Mouse (Mus musculus) neural tube, embryonic 13.5 days (tissue): ENCODE results near the gene Zfp771. TPM values are rescaled to one million over a fixed set of nuclear protein-coding genes. Genes with fewer than 3 reads are reported as not detected.
A peak's percentile ranks its signal among the peaks of the same experiment; 100 is the strongest.

Source experiments
- ATAC-seq: fragments of 200-750 bp; cut with Nextera tagmentation; 2 replicates; pipeline ENCODE4 v1.8.0; 2017; ENCODE audit warnings: low read depth, mild to moderate bottlenecking, moderate TSS enrichment, moderate library complexity
- H3K27ac ChIP-seq: fragments of 300-500 bp; sonication (generic); replicated peaks from 2 replicates; pipeline ENCODE4 v1.5.1; 2015; ENCODE audit warnings: moderate library complexity, mild to moderate bottlenecking, inconsistent platforms
- H3K27me3 ChIP-seq: fragments of 300-500 bp; sonication (generic); 2 replicates; pipeline ENCODE4 v1.6.1; 2015; ENCODE audit warnings: mild to moderate bottlenecking, inconsistent platforms
- H3K36me3 ChIP-seq: fragments of 300-500 bp; sonication (generic); 2 replicates; pipeline ENCODE4 v1.6.1; 2015; ENCODE audit warnings: mild to moderate bottlenecking, inconsistent platforms
- H3K4me1 ChIP-seq: fragments of 300-500 bp; sonication (generic); replicated peaks from 2 replicates; pipeline ENCODE4 v1.6.1; 2015; ENCODE audit warnings: inconsistent platforms
- H3K4me2 ChIP-seq: fragments of 300-500 bp; sonication (generic); 2 replicates; pipeline ENCODE4 v1.6.1; 2015; ENCODE audit warnings: inconsistent platforms, mild to moderate bottlenecking, moderate library complexity
- H3K4me3 ChIP-seq: fragments of 300-500 bp; sonication (generic); 2 replicates; pipeline ENCODE4 v1.5.1; 2015; ENCODE audit warnings: mild to moderate bottlenecking, inconsistent platforms
- H3K9ac ChIP-seq: fragments of 300-500 bp; sonication (generic); 2 replicates; pipeline ENCODE4 v1.6.1; 2015; ENCODE audit warnings: moderate library complexity, mild to moderate bottlenecking, inconsistent platforms
- H3K9me3 ChIP-seq: fragments of 300-500 bp; sonication (generic); 2 replicates; pipeline ENCODE4 v1.6.1; 2016; ENCODE audit warnings: inconsistent platforms
- WGBS: fragments of 180-500 bp; shearing (Covaris S2); methylation state at CpG from one replicate; pipeline ENCODE4 v1.1.7; 2015; 5-methylcytosine and 5-hydroxymethylcytosine counted together
- polyA plus RNA-seq: library from polyadenylated mRNA; unstranded; fragments of >200 nt; fragmentation: Nextera tagmentation; extraction: Ambion mirVana; gene quantifications from 2 replicates; pipeline ENCODE4 v1.2.1, GENCODE M21; 2015

Zfp771 gene
- polyA plus RNA-seq, 1 experiment from 2014 or later = 62.4 TPM

DNA sequence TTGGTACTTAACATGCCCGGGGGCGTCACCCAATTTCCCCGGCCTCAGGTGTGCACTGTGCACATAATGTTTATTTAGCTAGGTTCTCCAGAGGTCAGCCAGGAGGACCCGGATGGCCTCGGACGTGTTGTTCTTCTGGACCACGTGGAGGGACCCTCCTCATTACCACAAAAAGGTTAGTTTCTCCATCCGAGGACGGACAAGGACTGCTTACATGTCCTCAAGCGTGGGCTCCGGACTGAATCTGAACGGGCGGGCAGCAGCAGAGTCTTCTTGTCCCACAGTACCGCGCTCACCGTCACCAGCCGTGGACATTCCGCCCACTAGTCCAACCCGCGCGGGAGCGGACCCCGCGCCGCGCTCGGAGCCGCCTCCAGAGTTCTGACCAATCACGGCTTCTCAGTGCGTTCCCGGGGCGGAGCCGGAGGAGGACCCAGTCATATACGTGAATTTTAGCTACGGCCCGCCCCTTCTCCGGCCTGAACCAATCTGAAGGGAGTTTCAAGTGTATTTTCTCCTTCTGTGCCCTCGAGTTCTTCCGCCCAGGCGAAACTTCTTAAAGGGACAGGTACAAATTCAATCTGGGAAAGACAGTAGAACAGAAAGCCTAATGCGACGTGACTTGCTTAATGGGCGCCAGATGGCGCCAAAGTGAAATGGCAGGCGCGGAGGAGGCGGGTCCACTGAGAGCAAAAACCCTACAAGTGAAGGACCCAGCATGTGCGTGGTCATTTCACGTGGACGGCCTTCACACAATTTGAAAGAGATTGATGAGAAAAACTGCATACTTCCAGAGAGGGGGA lies 16.4 kb downstream of the Zfp771 start, which contains the start of gene Dctpp1:
Dctpp1 (minus strand) TSS at position 401 of the 803 bp plus-strand sequence.
- WGBS = under 1% methylated on average over 50 of the region's 50 CpGs
- peaks cover 11% of the 10 kb centered on the region for H3K36me3 ChIP-seq
- peaks cover 21% of the 10 kb centered on the region for H3K4me1 ChIP-seq
- H3K9me3 ChIP-seq = no peaks in the 10 kb centered on the region
- H3K27ac ChIP-seq = 0 out of 2 replicates have a peak within 1 kb of the TSS, but pooled peaks have one; percentile 15
- peak; percentile 98 for ATAC-seq
- no peaks in the 10 kb centered on the region for H3K27me3 ChIP-seq
- H3K9ac ChIP-seq = peak within 1 kb of the TSS; percentile 71
- H3K4me3 ChIP-seq = peak within 1 kb of the TSS; percentile 49
- peak within 1 kb of the TSS; percentile 78 for H3K4me2 ChIP-seq

DNA sequence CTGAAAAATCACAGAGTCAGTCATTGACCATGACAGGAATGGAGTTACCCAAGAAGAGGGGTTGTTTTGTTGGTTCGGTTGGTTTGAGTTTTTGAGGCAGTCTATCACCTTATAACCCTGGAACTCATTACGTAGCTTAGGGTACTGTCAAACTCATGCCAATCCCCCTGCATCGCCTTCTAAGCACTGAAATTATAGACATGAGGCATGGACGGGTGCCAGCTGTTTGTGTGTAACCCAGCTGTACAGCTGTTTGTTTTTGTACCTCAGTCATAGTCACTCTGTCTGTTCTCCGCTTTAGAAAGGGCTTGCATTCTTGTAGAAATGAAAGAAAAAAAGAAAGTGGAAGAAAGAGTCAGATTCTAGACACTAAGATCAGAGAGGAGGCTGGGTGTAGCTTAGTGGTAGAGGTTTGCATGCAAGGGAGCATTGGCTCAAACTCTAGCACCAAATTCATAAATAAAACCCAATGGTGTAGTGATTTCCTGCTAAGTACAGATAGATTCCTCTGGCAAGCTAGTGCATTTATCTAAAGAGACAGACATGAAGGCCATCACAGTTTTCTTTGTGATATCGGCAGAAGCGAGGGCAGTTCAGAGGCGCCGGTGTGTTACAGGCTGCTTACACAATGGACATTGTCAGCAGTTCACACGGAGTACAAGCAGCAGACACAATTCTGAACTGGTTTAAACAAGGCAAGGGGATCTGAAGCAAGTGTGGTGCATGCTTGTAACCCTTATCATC lies 18.3 kb downstream of the Zfp771 start:
- Histone ChIP-seq H3K4me3 (no peak overlapping the region), H3K36me3 (no peaks in the 10 kb centered on the region), H3K4me2 (no peak overlapping the region), H3K9ac (no peak overlapping the region), H3K4me1 (peaks cover 21% of the 10 kb centered on the region), H3K27me3 (no peaks in the 10 kb centered on the region), H3K27ac (no peak overlapping the region), H3K9me3 (no peaks in the 10 kb centered on the region)
- no peak for ATAC-seq
- 85% methylated on average over 10 of the region's 10 CpGs for WGBS

DNA sequence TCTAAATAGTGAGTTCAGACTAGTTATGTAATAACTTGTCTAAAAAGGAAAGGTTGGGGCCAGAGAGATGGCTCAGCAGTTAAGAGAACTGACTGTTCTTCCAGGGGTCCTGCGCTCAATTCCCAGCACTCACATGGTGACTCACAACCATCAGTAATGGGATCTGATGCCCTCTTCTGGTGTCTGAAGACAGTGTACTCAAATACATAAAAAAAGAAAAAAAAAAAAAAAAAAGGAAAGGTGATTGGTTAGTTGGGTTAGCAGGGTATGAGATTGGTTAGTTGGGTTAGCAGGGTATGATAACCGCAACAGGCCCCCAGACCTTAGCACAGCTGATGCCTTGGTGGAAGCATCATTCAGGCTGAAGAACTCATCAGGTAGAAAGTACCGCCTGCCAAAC lies 19.5 kb downstream of the Zfp771 start:
- Histone ChIP-seq H3K4me3 (no peak overlapping the region), H3K9ac (no peak overlapping the region), H3K27ac (no peak overlapping the region), H3K4me1 (peaks cover 21% of the 10 kb centered on the region), H3K4me2 (no peak overlapping the region), H3K27me3 (no peaks in the 10 kb centered on the region), H3K36me3 (peaks cover 5% of the 10 kb centered on the region), H3K9me3 (0 out of 2 replicates have a peak, but pooled peaks cover 3% of the 10 kb centered on the region)
- 87% methylated on average over 3 of the region's 3 CpGs for WGBS
- ATAC-seq = no peak

DNA sequence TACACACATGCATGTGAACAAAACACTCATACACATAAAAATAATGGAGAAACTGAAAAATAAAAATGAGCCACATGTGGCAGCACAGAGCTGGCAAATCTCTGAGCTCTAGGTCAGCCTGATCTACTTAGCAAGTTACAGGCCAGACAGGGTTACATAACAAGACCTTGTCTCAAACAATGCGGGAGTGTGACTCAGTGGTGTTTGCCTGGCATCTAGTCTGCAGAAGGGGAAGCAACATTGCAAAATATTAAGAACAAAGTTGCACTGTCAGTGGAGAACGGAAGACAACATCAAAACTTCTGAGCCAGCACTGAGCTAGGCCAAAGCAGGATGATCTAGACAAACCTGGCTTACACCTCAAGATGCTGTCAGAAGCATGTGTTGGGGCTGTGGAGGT lies 26.2 kb downstream of the Zfp771 start:
- H3K4me1 ChIP-seq = peaks cover 30% of the 10 kb centered on the region
- 0 out of 2 replicates have a peak, but pooled peaks cover 5% of the 10 kb centered on the region for H3K9me3 ChIP-seq
- no peak overlapping the region for H3K27ac ChIP-seq
- no peak for ATAC-seq
- no peak overlapping the region for H3K4me2 ChIP-seq
- no peak overlapping the region for H3K9ac ChIP-seq
- 97% methylated on average over 2 of the region's 2 CpGs for WGBS
- H3K27me3 ChIP-seq = no peaks in the 10 kb centered on the region
- no peak overlapping the region for H3K4me3 ChIP-seq
- peaks cover 33% of the 10 kb centered on the region for H3K36me3 ChIP-seq

DNA sequence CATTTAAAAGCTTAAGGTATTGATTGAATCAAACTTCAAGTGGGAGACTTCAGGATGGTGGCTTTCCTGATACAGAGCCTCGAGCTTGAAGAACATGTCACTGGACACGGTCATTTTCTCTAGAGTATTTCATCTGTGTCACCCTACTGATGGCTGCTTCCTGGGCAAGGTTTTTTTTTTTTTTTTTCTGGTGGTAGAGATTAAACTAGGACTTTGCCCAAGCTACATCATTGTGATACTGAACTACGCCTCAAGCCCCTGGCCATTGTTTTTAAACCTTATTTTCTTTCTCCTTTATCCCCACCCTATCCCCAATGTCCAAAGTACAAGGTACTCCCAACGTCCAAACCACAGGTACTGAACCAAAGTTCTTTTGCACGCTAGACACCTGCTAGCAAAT lies 26.6 kb downstream of the Zfp771 start:
- Histone ChIP-seq H3K4me2 (no peak overlapping the region), H3K9me3 (0 out of 2 replicates have a peak, but pooled peaks cover 5% of the 10 kb centered on the region), H3K4me3 (no peak overlapping the region), H3K36me3 (peaks cover 33% of the 10 kb centered on the region), H3K27me3 (no peaks in the 10 kb centered on the region), H3K27ac (no peak overlapping the region), H3K9ac (no peak overlapping the region), H3K4me1 (peaks cover 30% of the 10 kb centered on the region)
- 91% methylated on average over 5 of the region's 5 CpGs for WGBS
- ATAC-seq = no peak

DNA sequence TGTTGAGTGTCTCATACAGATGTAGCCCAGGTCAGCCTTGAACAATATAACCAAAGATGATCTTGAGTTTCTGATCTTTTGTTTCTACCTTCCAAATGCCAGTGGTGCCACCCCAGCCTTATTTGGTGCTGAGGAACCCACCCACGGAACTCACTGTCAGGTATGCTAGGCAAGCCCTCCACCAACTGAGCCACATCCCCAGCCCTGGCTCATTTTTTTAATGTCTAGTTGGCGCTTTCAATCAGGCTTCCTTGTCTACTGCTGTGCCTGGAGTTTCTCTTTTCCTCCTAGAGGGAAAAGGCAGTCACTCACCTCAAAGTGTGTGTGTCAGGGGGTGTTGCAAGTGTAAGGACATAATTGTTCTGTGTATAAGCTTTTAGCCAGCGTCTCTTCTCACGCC lies 27.0 kb downstream of the Zfp771 start:
- ATAC-seq = no peak
- H3K4me3 ChIP-seq = no peak overlapping the region
- 0 out of 2 replicates have a peak, but pooled peaks cover 5% of the 10 kb centered on the region for H3K9me3 ChIP-seq
- no peak overlapping the region for H3K4me2 ChIP-seq
- no peak overlapping the region for H3K27ac ChIP-seq
- no peaks in the 10 kb centered on the region for H3K27me3 ChIP-seq
- WGBS = 92% methylated on average over 4 of the region's 4 CpGs
- peaks cover 30% of the 10 kb centered on the region for H3K4me1 ChIP-seq
- no peak overlapping the region for H3K9ac ChIP-seq
- H3K36me3 ChIP-seq = peaks cover 33% of the 10 kb centered on the region

DNA sequence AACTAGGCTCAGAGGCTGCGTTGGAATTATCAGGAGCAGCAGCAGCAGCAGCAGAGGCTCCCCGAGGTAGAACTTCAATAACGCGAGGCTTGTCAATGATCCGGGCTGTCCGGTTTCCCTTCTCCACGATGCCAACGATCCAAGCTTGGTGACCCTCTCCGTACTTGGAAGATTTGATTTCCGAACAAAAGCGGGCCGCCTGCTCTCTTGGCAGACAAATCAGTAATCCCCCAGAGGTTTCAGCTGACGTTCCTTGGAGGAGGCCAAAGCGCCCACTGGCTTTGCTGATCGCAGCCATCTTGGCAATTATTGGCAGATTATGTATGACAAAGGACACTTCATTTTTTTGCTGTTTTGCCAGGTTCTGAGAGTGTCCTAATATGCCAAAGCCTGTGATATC lies 28.5 kb downstream of the Zfp771 start:
- Histone ChIP-seq H3K27ac (no peak overlapping the region), H3K36me3 (peaks cover 33% of the 10 kb centered on the region), H3K4me1 (peaks cover 30% of the 10 kb centered on the region), H3K27me3 (no peaks in the 10 kb centered on the region), H3K9me3 (0 out of 2 replicates have a peak, but pooled peaks cover 5% of the 10 kb centered on the region), H3K4me3 (peak overlapping the region; percentile 85), H3K9ac (peak overlapping the region; percentile 89; the same call in 1 of the 2 replicates), H3K4me2 (peak overlapping the region; percentile 91)
- WGBS = 92% methylated on average over 15 of the region's 15 CpGs
- ATAC-seq = no peak

DNA sequence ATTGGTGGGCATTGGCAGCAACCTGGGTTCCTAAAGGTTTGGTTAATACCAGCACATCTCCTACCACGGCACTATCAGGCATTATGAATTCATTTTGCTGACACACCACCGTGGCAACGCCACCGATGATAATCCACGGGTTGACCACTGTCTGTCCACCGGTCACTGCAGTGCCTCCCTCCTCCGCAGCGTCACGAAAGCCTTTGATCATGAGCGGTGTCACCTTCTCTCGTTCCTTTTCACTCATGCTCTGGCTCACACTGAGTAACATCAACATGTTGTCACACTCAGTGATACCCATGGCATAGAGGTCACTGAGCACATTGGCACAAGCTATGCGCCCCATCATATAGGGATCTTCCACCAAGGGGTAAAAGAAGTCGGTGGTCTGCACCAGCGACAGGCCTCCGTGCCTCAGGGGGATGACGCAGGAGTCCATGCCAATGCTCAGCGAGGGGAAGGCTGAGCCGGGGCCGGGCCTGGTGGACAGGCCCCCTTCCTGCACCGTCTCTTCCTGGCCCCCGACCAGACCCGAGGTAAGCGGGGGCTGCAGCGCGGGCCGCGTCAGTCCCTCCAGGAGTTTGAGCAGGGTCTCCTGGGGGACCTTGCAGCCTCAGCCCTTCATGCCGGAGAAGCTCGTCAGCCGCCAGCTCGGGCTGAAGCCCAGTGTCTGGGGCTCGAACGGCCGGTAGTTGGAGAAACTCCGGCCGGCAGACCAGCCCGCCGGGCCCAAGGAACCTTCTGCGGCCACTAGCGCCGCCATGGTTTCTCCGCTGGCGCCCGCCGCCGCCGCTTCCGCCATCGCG lies 29.2 kb downstream of the Zfp771 start:
- 0 out of 2 replicates have a peak, but pooled peaks cover 3% of the 10 kb centered on the region for H3K9me3 ChIP-seq
- peak overlapping the region; percentile 89 for H3K9ac ChIP-seq
- 16% methylated on average over 50 of the region's 50 CpGs for WGBS
- peak overlapping the region; percentile 85 for H3K4me3 ChIP-seq
- peaks cover 31% of the 10 kb centered on the region for H3K36me3 ChIP-seq
- peak overlapping the region; percentile 90 for H3K27ac ChIP-seq
- peaks cover 30% of the 10 kb centered on the region for H3K4me1 ChIP-seq
- no peaks in the 10 kb centered on the region for H3K27me3 ChIP-seq
- H3K4me2 ChIP-seq = peak overlapping the region; percentile 91
- ATAC-seq = peak; percentile 84

DNA sequence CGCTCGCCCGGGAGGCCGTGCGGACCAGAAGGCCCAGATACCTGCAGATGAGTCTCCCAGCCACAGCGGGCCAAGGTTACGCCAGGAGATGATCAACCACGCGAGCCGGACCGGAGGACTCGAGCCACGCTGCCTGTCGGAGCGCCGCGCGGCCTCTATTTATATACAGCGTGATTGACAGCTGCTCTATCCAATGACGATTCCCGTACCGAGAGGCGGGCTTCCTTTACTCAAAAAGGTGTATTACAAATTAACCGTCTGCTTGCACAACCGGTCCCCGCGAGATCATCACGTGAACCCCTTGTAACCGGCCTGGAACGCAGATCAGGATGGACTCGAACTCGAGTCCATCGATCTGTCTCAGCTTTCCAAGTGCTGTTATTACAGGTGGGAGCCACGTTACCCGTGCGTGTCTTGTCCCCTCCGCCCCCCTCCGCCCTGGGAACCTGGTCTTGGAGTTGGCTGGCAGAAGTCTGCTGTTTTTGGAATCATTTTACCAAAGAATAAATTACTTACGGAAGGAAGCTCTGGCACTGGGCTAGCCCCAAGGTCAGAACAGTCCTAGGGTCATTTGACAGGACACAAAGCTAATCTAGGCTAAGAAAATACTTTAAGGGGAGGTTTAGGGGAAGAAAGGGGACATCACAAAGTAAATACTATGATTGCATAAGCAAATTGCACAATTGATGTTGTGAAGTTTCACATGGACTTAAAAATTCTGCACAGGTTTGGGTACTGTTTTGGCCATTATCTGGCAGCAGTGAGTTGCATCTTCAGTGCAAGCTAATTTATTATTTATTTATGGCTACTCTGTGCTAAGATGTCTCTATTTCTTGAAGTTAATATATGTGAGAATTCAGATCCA lies 30.1 kb downstream of the Zfp771 start, which contains the start of gene Sephs2:
Sephs2 (minus strand) TSS at position 131 of the 865 bp plus-strand sequence.
- Histone ChIP-seq H3K27me3 (no peaks in the 10 kb centered on the region), H3K4me3 (peak within 1 kb of the TSS; percentile 85), H3K4me1 (peaks cover 30% of the 10 kb centered on the region), H3K27ac (peak within 1 kb of the TSS; percentile 90), H3K4me2 (peak within 1 kb of the TSS; percentile 91), H3K9me3 (no peaks in the 10 kb centered on the region), H3K36me3 (peaks cover 25% of the 10 kb centered on the region), H3K9ac (peak within 1 kb of the TSS; percentile 89)
- peak; percentile 90 for ATAC-seq
- 3% methylated on average over 39 of the region's 39 CpGs for WGBS

DNA sequence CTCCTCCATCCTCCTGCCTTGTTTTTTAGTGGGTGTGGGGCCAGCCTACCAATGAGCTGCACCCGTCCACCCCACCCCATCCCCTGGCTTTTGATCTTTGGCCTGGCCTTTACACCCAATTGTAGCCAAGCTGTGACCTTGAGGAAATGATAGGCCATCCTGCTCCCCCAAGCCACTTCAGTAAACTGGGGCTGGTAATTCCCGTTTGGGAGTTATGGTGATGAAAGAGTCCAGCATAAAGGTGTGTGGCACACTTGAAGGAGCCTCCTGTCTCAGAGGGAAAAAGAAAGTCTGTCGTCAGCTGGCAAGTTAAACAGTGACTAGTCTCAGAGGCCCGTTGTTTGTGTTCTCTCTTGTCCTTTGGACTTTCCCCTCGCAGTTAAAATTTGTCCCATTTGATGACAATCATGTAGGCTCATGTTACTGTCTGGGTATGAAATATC lies 32.5 kb downstream of the Zfp771 start:
- H3K9me3 ChIP-seq = no peaks in the 10 kb centered on the region
- H3K27ac ChIP-seq = no peak overlapping the region
- H3K4me2 ChIP-seq = no peak overlapping the region
- peaks cover 21% of the 10 kb centered on the region for H3K4me1 ChIP-seq
- ATAC-seq = no peak
- H3K9ac ChIP-seq = no peak overlapping the region
- peaks cover 1% of the 10 kb centered on the region; the same call in 1 of the 2 replicates for H3K36me3 ChIP-seq
- no peaks in the 10 kb centered on the region for H3K27me3 ChIP-seq
- no peak overlapping the region for H3K4me3 ChIP-seq
- 69% methylated on average over 5 of the region's 5 CpGs for WGBS

DNA sequence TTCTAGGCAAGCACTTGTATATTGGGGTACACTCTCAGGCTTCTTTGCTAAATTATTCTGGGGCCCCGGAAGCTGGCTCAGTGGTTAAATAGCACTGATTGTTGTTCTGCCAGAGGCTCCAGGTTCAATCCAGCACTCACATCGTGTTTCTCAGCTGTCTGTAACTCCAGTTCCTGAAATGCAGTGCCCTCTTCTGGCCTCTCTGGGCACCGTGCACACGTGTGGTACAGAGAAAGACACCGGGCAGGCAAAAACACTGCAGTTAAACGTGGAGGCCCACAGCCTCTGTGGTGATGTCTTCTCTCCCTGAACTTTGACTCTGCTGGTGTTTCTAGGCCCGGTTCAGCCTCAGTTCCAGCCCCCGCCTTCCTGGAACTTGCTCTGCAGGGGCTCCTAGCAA lies 34.2 kb downstream of the Zfp771 start:
- Histone ChIP-seq H3K36me3 (no peaks in the 10 kb centered on the region), H3K27ac (no peak overlapping the region), H3K4me3 (no peak overlapping the region), H3K9me3 (no peaks in the 10 kb centered on the region), H3K9ac (no peak overlapping the region), H3K4me1 (peaks cover 5% of the 10 kb centered on the region; the same call in 1 of the 2 replicates), H3K4me2 (no peak overlapping the region), H3K27me3 (no peaks in the 10 kb centered on the region)
- 22% methylated on average over 8 of the region's 8 CpGs for WGBS
- ATAC-seq = no peak
